Mouse (Mus musculus): ENCODE data around the gene Adrm1.
"Not testable (repeated sequence)": the region's sequence is repeated elsewhere in the genome, so short reads cannot be mapped to it uniquely, and the experiment has no call there.

Gene Adrm1

GRCm38 (mm10) chr2:180170806-180171521, at the start of gene Adrm1:
TSS of gene Adrm1 (plus strand) at chr2:180171485.
- DNase-seq = peak; percentile 98

GRCm38 (mm10) chr2:180124192-180124591, 47.1 kb upstream of the Adrm1 start:
- DNase-seq = no peak

DNA sequence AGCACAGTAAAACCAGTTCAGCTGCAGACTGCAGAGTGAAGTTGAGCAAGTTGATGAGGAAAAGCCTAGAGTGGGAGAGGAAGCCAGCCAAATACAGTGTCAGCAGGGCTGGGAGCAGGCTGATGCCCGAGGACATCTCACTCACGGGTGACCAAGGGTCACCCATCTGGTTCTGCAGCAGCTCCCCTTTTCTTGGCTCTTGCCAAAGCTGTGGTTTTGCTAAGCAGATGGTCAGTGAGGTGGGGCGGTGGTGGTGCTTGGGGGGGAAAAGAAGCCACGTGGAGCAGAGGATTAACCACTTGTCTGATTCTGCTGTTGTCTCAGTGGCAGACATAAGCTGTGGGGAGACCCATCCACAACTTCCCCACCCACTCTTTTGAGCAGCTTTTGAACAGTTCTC, 45.1 kb upstream of the Adrm1 start:
- DNase-seq = no peak

- DNase-seq = no peak
Measured at GRCm38 (mm10) chr2:180127675-180128074, 43.6 kb upstream of the Adrm1 start.

GRCm38 (mm10) chr2:180133231-180133630, 38.1 kb upstream of the Adrm1 start:
- no peak for DNase-seq

DNA sequence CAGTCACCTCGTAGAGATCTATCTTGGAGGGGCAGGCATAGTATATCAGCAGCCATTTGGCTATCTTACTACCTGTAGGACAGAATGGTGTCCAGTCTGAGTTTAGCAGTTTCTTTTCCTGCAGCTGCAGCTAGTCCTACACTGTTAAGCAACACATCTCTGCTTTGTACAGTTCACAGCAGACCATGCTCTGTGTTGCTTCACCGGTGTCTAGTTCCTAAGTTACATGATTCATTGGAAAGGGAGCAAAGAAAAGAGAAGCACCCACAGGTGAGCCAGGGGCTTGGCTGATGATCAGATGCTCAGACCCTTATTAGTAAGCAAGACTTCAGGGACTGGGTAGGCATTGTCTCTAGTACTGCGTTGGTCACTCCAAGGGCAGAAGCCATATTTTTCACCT, 37.4 kb upstream of the Adrm1 start:
- no peak for DNase-seq

DNA sequence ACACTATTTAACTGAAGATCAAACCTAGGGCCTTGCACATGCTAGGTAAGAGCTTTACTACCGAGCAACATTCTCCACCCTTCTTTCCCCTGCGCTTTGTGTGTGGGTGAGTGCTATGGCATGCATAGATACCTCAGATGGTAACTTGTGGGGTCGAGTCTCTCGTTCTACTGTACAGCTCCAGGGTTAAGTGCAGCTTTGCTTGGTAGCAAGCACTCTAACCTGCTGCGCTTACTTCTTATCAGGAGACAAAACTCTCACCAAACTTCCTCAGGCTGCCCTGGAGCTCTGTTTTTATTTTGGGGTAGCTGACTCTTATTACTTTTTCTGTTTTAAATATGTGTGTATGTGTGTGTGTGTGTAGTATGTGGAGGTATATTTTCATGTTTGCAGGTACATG, 35.9 kb upstream of the Adrm1 start:
- DNase-seq = no peak

GRCm38 (mm10) chr2:180146091-180146490, 25.2 kb upstream of the Adrm1 start:
- no peak for DNase-seq

- no peak for DNase-seq
Measured at GRCm38 (mm10) chr2:180147379-180147778, 23.9 kb upstream of the Adrm1 start.

- no peak for DNase-seq
Measured at GRCm38 (mm10) chr2:180148551-180148950, 22.7 kb upstream of the Adrm1 start.

DNA sequence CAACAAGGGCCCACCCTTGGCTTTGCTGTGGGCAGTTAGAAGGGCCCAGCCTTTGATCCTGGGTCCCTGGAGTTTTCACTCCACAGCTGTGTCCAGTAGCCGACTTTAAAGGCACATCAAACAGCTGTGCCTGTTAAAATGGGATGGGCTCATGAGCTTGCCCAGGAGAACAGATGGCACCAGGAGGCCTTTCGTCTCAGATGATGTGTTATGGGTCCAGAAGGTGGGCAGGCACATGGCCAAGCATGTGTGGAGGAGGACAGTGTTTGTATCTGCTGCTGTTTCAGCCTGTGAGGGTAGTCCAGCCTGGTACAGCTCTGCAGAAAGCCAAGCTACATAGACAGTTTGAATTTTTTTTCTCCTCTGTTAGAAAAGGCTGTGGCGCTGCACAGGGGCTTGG, 16.5 kb upstream of the Adrm1 start:
- no peak for DNase-seq

GRCm38 (mm10) chr2:180158627-180159026, 12.7 kb upstream of the Adrm1 start:
- DNase-seq = no peak

DNA sequence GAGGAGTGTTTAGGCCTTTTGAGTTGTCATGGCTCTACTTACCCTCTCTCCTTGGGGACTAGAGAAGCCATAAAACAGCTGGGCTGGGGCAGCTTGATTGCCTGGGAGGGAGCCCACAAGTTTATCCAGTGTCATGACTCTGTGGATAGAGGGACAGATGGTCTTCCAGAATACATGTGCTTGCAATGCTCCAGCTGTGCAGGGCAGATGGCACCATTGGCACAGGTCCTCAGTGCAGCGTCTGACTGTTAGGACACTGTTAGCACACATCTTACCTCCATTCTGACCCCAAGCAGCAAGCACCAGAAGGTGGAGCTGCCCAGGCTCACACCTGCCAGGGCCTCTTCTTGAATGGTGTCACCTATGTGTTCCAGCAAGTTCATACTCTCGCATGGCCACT, 5.4 kb upstream of the Adrm1 start:
- no peak for DNase-seq

GRCm38 (mm10) chr2:180166869-180167268, 4.4 kb upstream of the Adrm1 start:
- DNase-seq = no peak

DNA sequence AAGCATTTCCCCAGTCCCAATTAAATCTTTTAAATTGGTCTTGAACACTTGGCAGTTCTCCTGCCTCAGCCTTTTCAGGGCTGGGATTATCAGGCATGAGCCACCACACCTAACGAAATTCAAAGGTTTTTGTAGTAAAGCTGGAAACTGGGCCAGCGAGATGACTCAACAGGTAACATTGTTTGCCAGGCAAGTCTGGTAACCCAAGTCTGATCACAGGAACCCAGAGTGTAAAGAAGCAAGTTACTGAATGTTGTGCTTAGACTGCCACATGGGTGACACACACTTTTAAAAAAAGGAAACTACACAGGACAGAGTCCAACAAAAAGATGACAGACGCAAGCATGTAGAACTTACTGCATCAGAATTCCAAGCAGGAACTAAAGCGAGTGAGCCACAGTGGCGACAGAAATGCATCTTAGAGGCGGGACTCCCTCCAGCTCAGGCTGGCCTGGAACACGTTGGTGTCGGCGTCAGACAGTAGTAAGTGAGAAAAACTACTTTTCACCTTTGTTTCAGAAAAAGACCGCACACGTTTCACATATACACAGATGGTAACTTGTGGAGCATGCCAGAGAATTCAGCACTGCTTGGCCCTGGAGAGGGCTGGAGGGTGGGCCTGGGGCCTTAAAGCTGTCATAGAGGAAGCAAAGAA, 1.0 kb upstream of the Adrm1 start:
- DNase-seq = no peak

DNA sequence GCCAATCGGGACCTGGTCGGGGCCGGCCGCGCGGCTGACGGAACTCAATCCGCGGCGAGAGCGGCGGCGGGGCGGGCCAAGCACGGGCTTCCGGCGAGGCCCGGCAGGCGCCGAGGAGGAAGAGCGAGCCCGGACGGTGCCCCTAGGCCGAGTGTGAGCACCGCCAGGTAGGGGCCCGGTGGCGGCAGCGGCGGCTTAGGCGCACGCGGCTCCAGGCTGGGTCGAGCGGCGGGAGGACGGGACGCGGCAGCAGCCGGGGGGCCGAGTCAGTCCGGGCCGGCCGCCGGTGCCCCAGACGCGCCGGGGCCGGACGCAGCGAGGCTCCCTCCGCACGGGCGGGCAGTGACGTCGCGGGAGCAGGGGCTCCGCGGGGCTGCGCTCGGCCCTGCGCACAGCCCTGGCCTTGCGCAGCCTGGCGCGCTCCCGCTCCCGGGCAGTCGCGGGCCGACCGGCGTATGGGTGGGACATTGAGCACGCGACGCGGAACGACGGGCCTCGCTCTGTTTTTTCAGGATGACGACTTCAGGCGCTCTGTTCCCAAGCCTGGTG, 311 bp downstream of the Adrm1 start:
- DNase-seq = no peak

DNA sequence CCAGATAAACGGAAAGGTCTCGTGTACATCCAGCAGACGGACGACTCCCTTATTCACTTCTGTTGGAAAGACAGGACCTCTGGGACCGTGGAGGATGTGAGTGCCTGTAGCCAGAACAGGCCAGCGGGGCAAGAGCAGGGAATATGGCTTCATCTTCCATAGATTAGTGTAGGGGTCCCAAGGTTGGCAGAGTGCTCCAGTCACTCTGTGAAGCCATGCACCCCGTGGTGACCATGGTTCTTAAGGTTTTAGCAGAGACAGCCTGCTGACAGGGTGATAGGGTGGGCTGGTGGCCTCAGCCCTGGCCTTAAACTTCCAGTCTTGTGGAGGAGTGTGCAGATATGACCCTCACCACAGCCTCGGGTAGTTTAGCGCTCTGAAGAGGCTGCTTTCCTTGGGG, 867 bp downstream of the Adrm1 start:
- peak; percentile 23 for DNase-seq

DNA sequence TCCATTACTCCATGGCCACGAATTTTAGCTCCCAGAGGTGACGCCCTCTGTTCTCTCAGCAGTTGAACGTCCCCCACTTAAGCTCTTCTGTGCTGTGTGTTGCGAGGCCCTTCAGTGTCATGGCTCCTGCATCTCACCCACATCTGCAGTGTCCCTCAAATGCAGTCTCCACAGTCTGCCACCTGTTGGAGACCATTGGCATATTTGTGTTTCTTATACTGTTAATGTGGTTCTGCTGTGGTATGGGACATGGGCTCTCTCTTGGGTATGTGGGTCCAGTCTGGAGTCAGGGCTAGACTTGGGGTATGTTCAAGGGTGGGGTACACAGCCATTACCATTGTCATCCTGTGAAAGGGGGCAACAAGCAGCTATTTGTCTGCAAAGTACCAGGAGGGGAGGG, 1.9 kb downstream of the Adrm1 start:
- DNase-seq = peak; percentile 41

GRCm38 (mm10) chr2:180173711-180174110, 2.4 kb downstream of the Adrm1 start:
- not testable (repeated sequence) for DNase-seq

- DNase-seq = no peak
Measured at GRCm38 (mm10) chr2:180174121-180174520, 2.8 kb downstream of the Adrm1 start.

DNA sequence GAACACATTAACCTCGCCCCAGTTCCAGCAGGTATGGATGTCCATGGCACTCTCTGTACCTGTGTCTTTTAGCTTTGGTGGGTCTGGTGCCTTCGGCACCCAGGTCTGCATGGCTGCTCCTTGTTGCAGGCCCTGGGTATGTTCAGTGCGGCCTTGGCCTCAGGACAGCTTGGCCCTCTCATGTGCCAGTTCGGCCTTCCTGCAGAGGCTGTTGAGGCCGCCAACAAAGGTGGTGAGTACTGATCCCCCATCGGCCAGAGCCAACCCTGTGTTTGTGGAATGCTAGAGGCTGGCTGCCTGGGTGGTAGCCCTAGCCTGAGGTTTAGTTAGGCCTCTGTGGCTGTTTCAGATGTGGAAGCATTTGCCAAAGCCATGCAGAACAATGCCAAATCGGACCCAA, 4.4 kb downstream of the Adrm1 start:
- DNase-seq = no peak

GRCm38 (mm10) chr2:180181542-180181941, 10.3 kb downstream of the Adrm1 start:
- DNase-seq = no peak

DNA sequence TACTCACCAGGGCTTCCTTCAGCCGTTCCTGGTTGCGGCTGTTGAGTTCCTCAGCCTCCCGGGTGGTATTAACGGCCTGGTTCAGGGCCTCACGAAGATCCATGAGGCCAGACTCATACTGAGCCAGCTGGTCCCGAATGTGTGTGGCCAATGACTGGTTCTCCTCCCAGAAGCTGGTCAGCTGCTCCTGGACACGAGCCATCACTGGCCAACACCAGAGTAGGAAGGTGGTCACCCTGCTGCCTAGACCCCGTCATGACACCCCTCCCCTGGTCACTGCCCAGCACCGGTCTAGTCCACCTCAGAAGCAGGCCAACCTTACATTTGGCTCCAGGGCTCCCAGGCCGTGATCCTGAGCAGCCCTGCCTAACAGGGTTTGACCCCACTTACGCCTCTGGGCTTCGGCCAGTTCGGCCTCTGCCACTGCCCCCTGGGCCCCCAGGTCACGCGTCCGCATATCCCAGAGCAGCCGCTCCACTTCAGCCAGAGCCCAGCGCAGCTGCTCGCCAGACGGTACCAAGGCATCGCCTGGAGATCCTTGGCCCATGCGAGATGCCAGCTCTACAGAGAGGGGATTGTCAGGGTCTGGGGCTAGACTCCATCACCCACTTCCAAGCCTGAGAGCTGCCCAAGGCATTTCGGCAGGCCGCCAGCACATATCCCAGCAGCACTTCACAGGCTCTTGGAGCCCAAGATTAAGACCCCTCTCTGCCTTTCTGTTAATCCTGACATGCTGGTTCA, 12.9 kb downstream of the Adrm1 start:
- no peak for DNase-seq

GRCm38 (mm10) chr2:180184752-180185109, 13.4 kb downstream of the Adrm1 start:
- DNase-seq = no peak
